Mouse (Mus musculus): ENCODE measurements around the gene Gm12216.
"Not testable (repeated sequence)": the region's sequence is repeated elsewhere in the genome, so short reads cannot be mapped to it uniquely, and the experiment has no call there.

Gm12216 gene

DNA sequence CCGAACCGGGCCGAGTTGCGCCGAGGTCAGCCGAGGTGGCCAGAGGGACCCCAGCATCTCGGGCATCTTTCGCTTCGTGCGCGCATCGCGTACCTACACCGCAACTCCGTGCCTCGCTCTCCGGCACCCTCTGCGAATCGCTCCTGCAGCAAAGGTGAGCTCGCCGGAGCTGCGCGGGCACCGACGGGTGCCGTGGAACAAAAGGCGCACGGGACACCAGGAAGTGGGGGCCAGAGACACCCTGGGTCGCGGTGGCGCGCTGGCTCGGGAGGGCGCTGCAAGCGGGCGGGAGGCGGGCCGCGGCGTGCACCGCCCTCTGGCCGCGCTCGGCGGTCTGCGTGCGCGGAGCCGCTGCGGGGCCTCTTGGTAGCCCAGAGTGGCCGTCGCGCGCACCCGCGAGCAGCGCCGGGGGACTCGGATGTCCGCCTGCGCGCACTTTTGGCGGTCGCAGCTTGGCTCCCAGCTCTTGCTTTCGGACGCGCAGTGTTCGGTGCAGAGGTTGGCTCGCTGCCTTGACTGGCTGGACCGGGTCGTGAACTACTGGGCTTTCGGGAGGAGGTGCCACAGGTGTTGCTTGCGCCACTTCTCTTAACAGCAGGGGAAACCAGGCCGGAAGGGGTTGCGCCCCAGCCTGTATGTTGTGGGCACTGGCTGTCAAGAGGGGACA, 88.8 kb downstream of the Gm12216 start:
- DNase-seq (ENCODE audit: low spot score in 2 of 2) = peak; percentile 65 to 73

DNA sequence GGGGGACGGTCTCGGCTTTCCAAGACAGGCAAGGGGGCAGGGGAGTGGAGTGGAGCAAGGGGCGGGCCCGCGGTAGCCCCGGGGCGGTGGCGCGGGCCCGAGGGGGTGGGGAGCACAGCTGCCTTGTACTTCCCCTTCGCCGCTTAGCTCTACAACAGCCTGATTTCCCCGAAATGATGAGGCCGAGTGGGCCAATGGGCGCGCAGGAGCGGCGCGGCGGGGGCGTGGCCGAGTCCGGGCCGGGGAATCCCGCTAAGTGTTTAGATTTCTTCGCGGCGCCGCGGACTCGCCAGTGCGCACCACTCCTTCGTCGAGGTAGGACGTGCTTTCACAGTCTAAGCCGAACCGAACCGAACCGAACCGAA, 89.3 kb downstream of the Gm12216 start, which contains the start of gene Irf1:
Irf1 (plus strand) TSS at position 255 of the 365 bp plus-strand sequence.
- DNase-seq (ENCODE audit: low spot score in 2 of 2) = peak; percentile 92 to 93

GRCm38 (mm10) chr11:53769185-53769576, 89.9 kb downstream of the Gm12216 start:
- no peak for DNase-seq (ENCODE audit: low spot score in 2 of 2)

GRCm38 (mm10) chr11:53768422-53769184, 90.5 kb downstream of the Gm12216 start:
- no peak for DNase-seq (ENCODE audit: low spot score in 2 of 2)

- DNase-seq (ENCODE audit: low spot score in 2 of 2) = no peak
These were observed 94.5 kb downstream of the Gm12216 start for GRCm38 (mm10) chr11:53764581-53764980.

- peak; percentile 83 to 84 for DNase-seq (ENCODE audit: low spot score in 2 of 2)
These were observed 95.4 kb downstream of the Gm12216 start for GRCm38 (mm10) chr11:53763496-53764140.

GRCm38 (mm10) chr11:53762827-53763495, 96.1 kb downstream of the Gm12216 start:
- DNase-seq (ENCODE audit: low spot score in 2 of 2) = peak; percentile 55 to 60

GRCm38 (mm10) chr11:53762426-53762825, 96.6 kb downstream of the Gm12216 start:
- no peak for DNase-seq (ENCODE audit: low spot score in 2 of 2)

- DNase-seq (ENCODE audit: low spot score in 2 of 2) = peak; percentile 57 to 70
These were observed 97.2 kb downstream of the Gm12216 start for GRCm38 (mm10) chr11:53761822-53762221.

GRCm38 (mm10) chr11:53761284-53761683, 97.8 kb downstream of the Gm12216 start:
- no peak for DNase-seq (ENCODE audit: low spot score in 2 of 2)

- no peak for DNase-seq (ENCODE audit: low spot score in 2 of 2)
These were observed 99.3 kb downstream of the Gm12216 start for GRCm38 (mm10) chr11:53759545-53760406.

GRCm38 (mm10) chr11:53758791-53759351, 100.2 kb downstream of the Gm12216 start:
- no peak for DNase-seq (ENCODE audit: low spot score in 2 of 2)

DNA sequence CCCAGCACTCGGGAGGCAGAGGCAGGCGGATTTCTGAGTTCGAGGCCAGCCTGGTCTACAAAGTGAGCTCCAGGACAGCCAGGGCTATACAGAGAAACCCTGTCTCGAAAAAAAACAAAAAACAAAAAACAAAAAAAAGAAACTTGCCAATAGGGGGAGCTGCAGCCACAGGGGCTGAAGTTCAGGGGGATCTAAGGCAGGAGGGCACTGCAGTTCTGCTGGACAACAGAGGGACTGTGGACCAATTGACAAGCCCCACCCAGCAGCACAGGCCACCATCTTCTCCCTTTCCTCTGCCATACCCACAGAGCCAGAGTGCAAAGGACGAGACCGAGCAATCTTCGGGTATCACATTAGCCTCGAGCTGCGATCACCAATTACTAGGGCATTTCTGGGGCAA, 101.0 kb downstream of the Gm12216 start:
- DNase-seq (ENCODE audit: low spot score in 2 of 2) = not testable (repeated sequence)

- no peak for DNase-seq (ENCODE audit: low spot score in 2 of 2)
These were observed 101.4 kb downstream of the Gm12216 start for GRCm38 (mm10) chr11:53757612-53758011.

DNA sequence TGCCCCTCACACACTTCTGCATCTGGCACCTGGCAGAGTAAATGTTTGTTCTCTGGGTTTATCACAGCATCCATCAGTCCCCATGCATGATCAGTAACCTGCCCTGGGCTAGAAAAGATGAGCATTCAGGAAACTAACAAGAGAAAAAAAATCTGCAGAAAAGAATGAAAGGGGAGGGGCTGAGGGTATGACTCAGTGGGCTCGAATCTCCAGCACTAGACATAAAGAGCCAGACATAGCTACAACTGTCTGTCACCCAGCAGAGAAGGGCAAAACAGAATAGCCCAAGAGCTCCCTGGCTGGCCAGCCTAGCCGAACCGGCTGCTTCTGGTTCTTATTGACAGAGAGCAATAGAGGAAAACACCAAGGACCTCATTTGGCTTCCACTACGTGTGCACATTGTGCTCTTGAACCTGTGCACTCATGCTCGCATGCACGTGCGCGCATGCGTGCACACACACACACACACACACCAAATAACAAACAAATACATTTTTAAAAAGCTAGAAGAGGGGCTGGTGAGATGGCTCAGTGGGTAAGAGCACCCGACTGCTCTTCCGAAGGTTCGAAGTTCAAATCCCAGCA, 104.0 kb downstream of the Gm12216 start:
- DNase-seq (ENCODE audit: low spot score in 2 of 2) = no peak

GRCm38 (mm10) chr11:53749716-53750352, 109.2 kb downstream of the Gm12216 start:
- DNase-seq (ENCODE audit: low spot score in 2 of 2) = no peak

DNA sequence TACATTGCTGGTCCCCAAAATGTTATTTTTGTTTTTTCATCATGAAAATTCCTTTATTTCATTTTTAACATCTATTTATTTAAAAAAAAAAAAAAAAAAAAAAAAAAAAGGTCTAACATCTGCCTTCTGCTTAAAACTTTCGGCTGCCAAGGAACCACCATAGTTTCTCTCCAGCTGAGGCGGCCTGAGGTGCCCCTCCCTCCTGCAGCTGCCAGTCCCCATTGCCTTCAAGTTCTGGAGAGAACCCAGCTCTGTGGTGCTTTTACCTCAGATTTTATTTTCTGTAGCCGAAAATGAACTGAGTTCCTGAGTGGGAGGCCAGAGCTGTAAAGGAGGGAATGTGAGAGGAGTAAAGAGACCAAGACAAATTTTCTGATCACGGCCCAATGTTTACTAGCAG, 109.8 kb downstream of the Gm12216 start:
- DNase-seq (ENCODE audit: low spot score in 2 of 2) = no peak

GRCm38 (mm10) chr11:53748614-53749013, 110.4 kb downstream of the Gm12216 start:
- no peak for DNase-seq (ENCODE audit: low spot score in 2 of 2)

- no peak for DNase-seq (ENCODE audit: low spot score in 2 of 2)
These were observed 111.1 kb downstream of the Gm12216 start for GRCm38 (mm10) chr11:53747985-53748384.

GRCm38 (mm10) chr11:53745260-53745659, 113.8 kb downstream of the Gm12216 start:
- no peak for DNase-seq (ENCODE audit: low spot score in 2 of 2)

Measured in right cerebral cortex, postnatal 10 days (tissue).